Mouse (Mus musculus): ENCODE measurements at regions not wholly inside any gene's neighbourhood (a gene's known extent, or its start where the extent isn't known, plus 50 kb on each side); places are given as distances from the start of the nearest gene placed in this dataset.

DNA sequence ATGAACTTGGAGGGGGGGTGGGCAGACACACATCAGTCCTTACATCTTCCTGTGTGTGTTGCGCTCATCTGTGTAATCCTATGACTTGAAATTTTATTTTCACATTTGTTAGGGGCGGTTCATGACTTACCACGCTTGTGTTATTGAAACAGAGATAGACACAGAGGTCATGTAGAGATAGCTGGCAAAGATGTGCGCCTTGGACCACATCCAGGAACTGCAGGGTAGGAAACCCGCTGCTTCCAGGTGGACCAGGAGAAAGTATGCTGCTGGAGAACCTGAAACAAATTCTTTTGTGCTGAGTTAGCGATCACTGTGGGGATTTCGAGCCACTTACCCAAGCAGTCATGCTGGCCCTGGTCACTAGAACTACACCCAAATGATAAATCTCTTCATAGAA is 89.1 kb downstream of the Kcnj2 start:
- Histone ChIP-seq H3K36me3 (ENCODE audit: control insufficient read depth, insufficient read depth, low read length) (no peaks in the 10 kb centered on the region), H3K9me3 (ENCODE audit: control insufficient read depth, low read length) (no peaks in the 10 kb centered on the region), H3K4me2 (replicated peaks; ENCODE audit: low read depth, low read length) (no peak overlapping the region), H3K4me3 (ENCODE audit: low read depth, low read length) (no peak overlapping the region), H3K9ac (ENCODE audit: low read depth, low read length) (no peak overlapping the region), H3K4me1 (replicated peaks; ENCODE audit: control insufficient read depth, insufficient read depth, low read length) (no peaks in the 10 kb centered on the region), H3K27me3 (ENCODE audit: control insufficient read depth, insufficient read depth, low read length) (no peaks in the 10 kb centered on the region), H3K27ac (ENCODE audit: low read depth, low read length) (no peak overlapping the region)
- ATAC-seq (ENCODE audit: low FRiP score) (no peak), DNase-seq (ENCODE audit: low spot score) (no peak)
- WGBS, result 89% methylated on average over 7 of the region's 7 CpGs

DNA sequence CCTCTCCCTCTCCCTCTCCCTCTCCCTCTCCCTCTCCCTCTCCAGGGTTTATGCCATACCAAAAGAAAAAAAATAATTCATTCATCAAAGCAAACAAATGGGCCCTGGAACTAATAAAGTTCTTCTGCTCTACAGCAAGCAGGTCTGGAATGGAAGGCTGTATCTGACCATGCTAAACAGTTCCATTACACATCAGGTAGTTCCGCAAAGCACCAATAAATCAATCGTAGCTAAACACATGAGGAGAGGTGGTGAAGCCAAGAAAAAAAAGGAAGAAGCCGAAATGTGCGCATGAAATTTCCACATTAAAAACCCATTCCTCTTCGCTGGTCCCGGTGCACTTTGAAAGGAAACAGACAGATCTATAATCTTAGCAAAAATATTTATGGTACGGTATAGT is 89.8 kb downstream of the Kcnj2 start:
- DNase-seq (ENCODE audit: low spot score) (no peak), ATAC-seq (ENCODE audit: low FRiP score) (no peak)
- Histone ChIP-seq H3K4me1 (replicated peaks; ENCODE audit: control insufficient read depth, insufficient read depth, low read length) (no peaks in the 10 kb centered on the region), H3K36me3 (ENCODE audit: control insufficient read depth, insufficient read depth, low read length) (no peaks in the 10 kb centered on the region), H3K27me3 (ENCODE audit: control insufficient read depth, insufficient read depth, low read length) (no peaks in the 10 kb centered on the region), H3K4me3 (ENCODE audit: low read depth, low read length) (no peak overlapping the region), H3K27ac (ENCODE audit: low read depth, low read length) (no peak overlapping the region), H3K4me2 (replicated peaks; ENCODE audit: low read depth, low read length) (no peak overlapping the region), H3K9me3 (ENCODE audit: control insufficient read depth, low read length) (no peaks in the 10 kb centered on the region), H3K9ac (ENCODE audit: low read depth, low read length) (no peak overlapping the region)
- 94% methylated on average over 7 of the region's 7 CpGs for WGBS

DNA sequence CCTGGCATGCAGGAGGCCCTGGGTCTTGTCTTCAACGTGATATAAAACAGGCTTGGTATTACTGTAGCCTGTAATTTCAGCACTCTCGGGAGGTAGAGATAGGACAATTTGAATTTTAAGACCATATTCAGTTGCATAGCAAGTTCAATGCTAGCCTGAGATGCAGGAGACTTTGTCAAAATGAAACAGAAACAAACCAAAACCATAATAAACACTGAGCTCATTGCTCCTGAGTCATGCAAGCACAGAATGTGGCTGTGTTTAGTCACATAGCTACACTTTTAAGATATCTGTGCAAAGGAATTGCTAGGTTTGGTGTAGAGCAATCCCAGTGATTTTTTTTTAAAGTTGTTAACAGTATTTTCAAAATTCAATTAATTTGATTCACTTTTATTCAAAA is 93.3 kb downstream of the Kcnj2 start:
- no peak for ATAC-seq (ENCODE audit: low FRiP score)
- 91% methylated on average over 2 of the region's 2 CpGs for WGBS
- Histone ChIP-seq H3K36me3 (ENCODE audit: control insufficient read depth, insufficient read depth, low read length) (no peaks in the 10 kb centered on the region), H3K9me3 (ENCODE audit: control insufficient read depth, low read length) (no peaks in the 10 kb centered on the region), H3K9ac (ENCODE audit: low read depth, low read length) (no peak overlapping the region), H3K4me3 (ENCODE audit: low read depth, low read length) (no peak overlapping the region), H3K4me1 (replicated peaks; ENCODE audit: control insufficient read depth, insufficient read depth, low read length) (no peaks in the 10 kb centered on the region), H3K4me2 (replicated peaks; ENCODE audit: low read depth, low read length) (no peak overlapping the region), H3K27me3 (ENCODE audit: control insufficient read depth, insufficient read depth, low read length) (no peaks in the 10 kb centered on the region), H3K27ac (ENCODE audit: low read depth, low read length) (no peak overlapping the region)
- DNase-seq (ENCODE audit: low spot score), result no peak

DNA sequence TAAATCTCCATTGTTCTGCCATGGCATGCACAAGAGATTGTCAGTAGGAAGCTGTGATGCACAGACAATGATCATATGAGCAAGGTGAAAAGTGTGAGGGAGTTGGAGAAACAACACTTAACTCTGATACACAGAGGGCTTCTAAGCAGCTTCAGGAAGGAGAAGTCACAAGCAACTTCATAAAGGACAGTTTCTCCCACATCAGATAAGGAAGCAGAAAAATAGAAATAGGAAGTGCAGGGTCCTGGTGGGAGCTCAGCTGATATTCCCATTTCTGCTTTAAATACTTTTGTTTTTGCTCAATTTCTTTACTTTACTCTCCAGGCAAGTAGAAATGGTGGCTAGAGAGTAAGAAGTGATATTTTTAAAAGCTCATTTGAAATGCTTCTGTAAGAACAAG is 98.9 kb downstream of the Kcnj2 start:
- H3K9me3 ChIP-seq (ENCODE audit: control insufficient read depth, low read length), result no peaks in the 10 kb centered on the region
- no peaks in the 10 kb centered on the region for H3K4me1 ChIP-seq (replicated peaks; ENCODE audit: control insufficient read depth, insufficient read depth, low read length)
- no peaks in the 10 kb centered on the region for H3K27me3 ChIP-seq (ENCODE audit: control insufficient read depth, insufficient read depth, low read length)
- H3K27ac ChIP-seq (ENCODE audit: low read depth, low read length), result no peak overlapping the region
- H3K9ac ChIP-seq (ENCODE audit: low read depth, low read length), result no peak overlapping the region
- H3K36me3 ChIP-seq (ENCODE audit: control insufficient read depth, insufficient read depth, low read length), result no peaks in the 10 kb centered on the region
- no peak overlapping the region for H3K4me2 ChIP-seq (replicated peaks; ENCODE audit: low read depth, low read length)
- no peak overlapping the region for H3K4me3 ChIP-seq (ENCODE audit: low read depth, low read length)
- no peak for DNase-seq (ENCODE audit: low spot score)
- no peak for ATAC-seq (ENCODE audit: low FRiP score)

DNA sequence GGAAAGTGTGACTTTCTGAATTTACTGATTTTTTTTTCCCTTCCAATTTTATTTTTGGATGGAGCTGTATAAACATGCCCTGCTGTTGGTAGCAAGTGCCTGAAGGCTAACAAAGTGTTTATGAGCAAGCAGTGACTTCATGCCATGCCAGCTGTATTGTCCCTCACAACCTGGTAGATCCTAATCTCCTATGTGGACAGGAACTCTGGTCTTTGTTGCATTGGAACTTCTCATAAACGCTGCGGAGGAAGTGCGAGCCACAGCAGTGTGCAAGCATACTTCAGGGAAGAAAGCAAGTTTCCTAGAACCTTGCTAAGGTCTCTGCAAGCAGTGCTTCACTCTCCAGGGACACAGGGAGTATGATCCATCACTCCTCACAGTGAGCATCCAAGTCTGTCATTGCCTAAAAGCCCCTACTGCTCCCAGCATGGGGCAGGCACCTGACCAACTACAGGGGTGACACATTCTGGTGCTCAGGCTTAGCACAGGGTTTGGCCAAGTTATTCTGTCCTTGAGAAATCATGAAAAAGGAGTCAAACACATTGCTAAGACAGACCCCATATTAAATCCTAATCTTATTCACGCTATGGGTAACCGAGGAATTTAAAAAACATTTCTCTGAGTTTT is 104.3 kb downstream of the Kcnj2 start:
- no peaks in the 10 kb centered on the region for H3K4me1 ChIP-seq (replicated peaks; ENCODE audit: control insufficient read depth, insufficient read depth, low read length)
- H3K9me3 ChIP-seq (ENCODE audit: control insufficient read depth, low read length), result no peaks in the 10 kb centered on the region
- 89% methylated on average over 5 of the region's 5 CpGs for WGBS
- H3K9ac ChIP-seq (ENCODE audit: low read depth, low read length), result no peak overlapping the region
- no peak overlapping the region for H3K4me2 ChIP-seq (replicated peaks; ENCODE audit: low read depth, low read length)
- no peaks in the 10 kb centered on the region for H3K36me3 ChIP-seq (ENCODE audit: control insufficient read depth, insufficient read depth, low read length)
- ATAC-seq (ENCODE audit: low FRiP score) (no peak), DNase-seq (ENCODE audit: low spot score) (no peak)
- H3K27me3 ChIP-seq (ENCODE audit: control insufficient read depth, insufficient read depth, low read length), result no peaks in the 10 kb centered on the region
- no peak overlapping the region for H3K4me3 ChIP-seq (ENCODE audit: low read depth, low read length)
- no peak overlapping the region for H3K27ac ChIP-seq (ENCODE audit: low read depth, low read length)

DNA sequence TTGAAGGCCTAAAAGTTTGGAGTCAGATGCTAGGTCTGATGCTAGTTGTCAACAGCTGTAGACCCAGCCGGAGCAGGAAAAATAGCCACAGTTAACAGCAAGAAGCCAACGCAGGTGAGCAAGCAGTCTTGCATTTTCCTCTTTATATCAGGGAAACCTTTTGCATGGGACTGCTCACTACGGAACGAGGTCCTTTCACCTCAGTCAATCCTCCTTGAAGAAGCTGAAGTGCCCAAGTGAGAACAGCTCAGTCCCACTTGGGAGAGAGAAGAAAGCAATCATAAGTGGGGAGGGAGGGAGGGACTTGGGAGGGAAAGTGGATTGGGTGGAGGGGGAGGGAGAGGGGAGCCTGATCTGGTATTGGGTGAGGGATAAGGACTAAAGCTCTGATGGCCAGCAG is 107.6 kb downstream of the Kcnj2 start:
- Histone ChIP-seq H3K27me3 (ENCODE audit: control insufficient read depth, insufficient read depth, low read length) (no peaks in the 10 kb centered on the region), H3K4me1 (replicated peaks; ENCODE audit: control insufficient read depth, insufficient read depth, low read length) (no peaks in the 10 kb centered on the region), H3K36me3 (ENCODE audit: control insufficient read depth, insufficient read depth, low read length) (no peaks in the 10 kb centered on the region), H3K27ac (ENCODE audit: low read depth, low read length) (no peak overlapping the region), H3K4me2 (replicated peaks; ENCODE audit: low read depth, low read length) (no peak overlapping the region), H3K4me3 (ENCODE audit: low read depth, low read length) (no peak overlapping the region), H3K9ac (ENCODE audit: low read depth, low read length) (no peak overlapping the region), H3K9me3 (ENCODE audit: control insufficient read depth, low read length) (no peaks in the 10 kb centered on the region)
- no peak for DNase-seq (ENCODE audit: low spot score)
- 85% methylated on average over 4 of the region's 4 CpGs for WGBS
- ATAC-seq (ENCODE audit: low FRiP score), result no peak

DNA sequence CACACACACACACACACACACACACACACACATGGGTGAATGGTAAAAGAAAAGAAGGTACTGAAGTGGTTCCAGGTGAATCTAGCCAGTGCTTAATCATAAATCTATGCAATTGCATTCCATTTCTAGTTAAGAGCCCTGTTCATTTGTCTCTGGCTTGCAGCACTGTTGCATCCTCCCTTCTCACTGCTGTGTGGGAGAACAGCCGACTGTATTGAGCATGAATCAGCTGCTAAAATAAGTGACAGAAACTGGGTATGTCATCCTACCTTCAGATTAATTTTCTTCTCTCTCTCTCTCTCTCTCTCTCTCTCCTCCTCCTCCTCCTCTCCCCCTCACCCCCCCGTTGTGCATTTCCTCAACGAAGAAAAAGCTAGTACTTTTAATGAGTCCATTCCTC is 109.6 kb downstream of the Kcnj2 start:
- Histone ChIP-seq H3K27me3 (ENCODE audit: control insufficient read depth, insufficient read depth, low read length) (no peaks in the 10 kb centered on the region), H3K9ac (ENCODE audit: low read depth, low read length) (no peak overlapping the region), H3K9me3 (ENCODE audit: control insufficient read depth, low read length) (no peaks in the 10 kb centered on the region), H3K4me1 (replicated peaks; ENCODE audit: control insufficient read depth, insufficient read depth, low read length) (no peaks in the 10 kb centered on the region), H3K4me3 (ENCODE audit: low read depth, low read length) (no peak overlapping the region), H3K27ac (ENCODE audit: low read depth, low read length) (no peak overlapping the region), H3K36me3 (ENCODE audit: control insufficient read depth, insufficient read depth, low read length) (no peaks in the 10 kb centered on the region), H3K4me2 (replicated peaks; ENCODE audit: low read depth, low read length) (no peak overlapping the region)
- DNase-seq (ENCODE audit: low spot score) (no peak), ATAC-seq (ENCODE audit: low FRiP score) (no peak)
- 82% methylated on average over 3 of the region's 3 CpGs for WGBS

DNA sequence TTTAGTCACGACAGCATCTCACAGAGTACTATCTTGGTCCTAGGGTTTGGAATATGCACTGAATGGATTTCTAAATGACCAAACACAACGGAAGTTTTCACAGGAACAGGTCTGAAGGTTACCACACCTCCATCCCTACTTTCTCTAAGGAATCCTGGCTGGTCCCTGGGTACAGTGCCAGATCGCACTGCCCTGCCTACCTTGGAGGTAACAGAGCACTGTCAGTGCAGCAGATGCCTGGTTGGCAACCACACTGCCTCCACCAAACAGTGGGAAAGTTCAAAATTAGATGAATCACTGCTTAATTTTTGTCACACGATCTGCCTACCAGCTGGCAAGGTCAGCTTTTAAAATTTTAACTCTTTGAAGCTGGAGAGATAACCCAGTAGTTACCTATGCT is 111.6 kb downstream of the Kcnj2 start:
- H3K27ac ChIP-seq (ENCODE audit: low read depth, low read length), result no peak overlapping the region
- ATAC-seq (ENCODE audit: low FRiP score) (no peak), DNase-seq (ENCODE audit: low spot score) (no peak)
- no peaks in the 10 kb centered on the region for H3K9me3 ChIP-seq (ENCODE audit: control insufficient read depth, low read length)
- H3K9ac ChIP-seq (ENCODE audit: low read depth, low read length), result no peak overlapping the region
- 96% methylated on average over 4 of the region's 4 CpGs for WGBS
- H3K27me3 ChIP-seq (ENCODE audit: control insufficient read depth, insufficient read depth, low read length), result no peaks in the 10 kb centered on the region
- no peaks in the 10 kb centered on the region for H3K4me1 ChIP-seq (replicated peaks; ENCODE audit: control insufficient read depth, insufficient read depth, low read length)
- no peak overlapping the region for H3K4me3 ChIP-seq (ENCODE audit: low read depth, low read length)
- no peaks in the 10 kb centered on the region for H3K36me3 ChIP-seq (ENCODE audit: control insufficient read depth, insufficient read depth, low read length)
- no peak overlapping the region for H3K4me2 ChIP-seq (replicated peaks; ENCODE audit: low read depth, low read length)

DNA sequence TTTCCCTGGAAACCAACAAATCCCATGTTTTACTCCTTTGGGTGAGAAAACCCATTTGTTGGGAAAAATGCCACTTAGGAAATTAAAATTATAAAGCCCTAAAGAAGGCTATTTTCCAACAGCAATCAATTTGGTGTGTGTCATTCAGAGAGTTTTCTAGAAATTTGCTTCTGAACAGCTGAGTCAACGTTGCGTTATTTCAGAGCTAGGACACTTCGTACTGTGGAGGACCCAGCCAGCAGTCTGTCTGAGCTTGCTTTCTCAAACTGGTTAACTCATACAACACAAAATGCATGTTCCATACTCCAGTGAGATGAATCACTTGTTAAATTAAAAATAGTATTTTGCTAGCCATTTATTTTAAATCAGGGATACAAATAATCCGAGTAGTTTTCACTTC is 131.5 kb downstream of the Kcnj2 start:
- Histone ChIP-seq H3K9me3 (ENCODE audit: control insufficient read depth, low read length) (no peaks in the 10 kb centered on the region), H3K4me3 (ENCODE audit: low read depth, low read length) (no peak overlapping the region), H3K4me1 (replicated peaks; ENCODE audit: control insufficient read depth, insufficient read depth, low read length) (no peaks in the 10 kb centered on the region), H3K27ac (ENCODE audit: low read depth, low read length) (no peak overlapping the region), H3K36me3 (ENCODE audit: control insufficient read depth, insufficient read depth, low read length) (no peaks in the 10 kb centered on the region), H3K4me2 (replicated peaks; ENCODE audit: low read depth, low read length) (no peak overlapping the region), H3K9ac (ENCODE audit: low read depth, low read length) (no peak overlapping the region), H3K27me3 (ENCODE audit: control insufficient read depth, insufficient read depth, low read length) (no peaks in the 10 kb centered on the region)
- DNase-seq (ENCODE audit: low spot score) (no peak), ATAC-seq (ENCODE audit: low FRiP score) (no peak)
- WGBS, result 83% methylated on average over 4 of the region's 4 CpGs

All from hindbrain, embryonic 11.5 days (tissue).